Mouse (Mus musculus) forebrain, embryonic 16.5 days (tissue): ENCODE measurements around the gene Scyl1. TPM values are rescaled to one million over a fixed set of nuclear protein-coding genes. Genes with fewer than 3 reads are reported as not detected.
A peak's percentile ranks its signal among the peaks of the same experiment; 100 is the strongest.

Source experiments
- ATAC-seq: fragments of 200-750 bp; cut with Nextera tagmentation; 2 replicates; pipeline ENCODE4 v1.8.0; 2017; ENCODE audit warnings: mild to moderate bottlenecking, moderate library complexity
- H3K27ac ChIP-seq: fragments of 300-500 bp; sonication (generic); 2 replicates; pipeline ENCODE4 v1.5.1; 2014; ENCODE audit warnings: low read length, control low read depth
- H3K27me3 ChIP-seq: fragments of 300-500 bp; sonication (generic); replicated peaks from 2 replicates; pipeline ENCODE4 v1.6.1; 2014; ENCODE audit warnings: low read length; ENCODE audit not compliant: control insufficient read depth, insufficient read depth
- H3K36me3 ChIP-seq: fragments of 300-500 bp; sonication (generic); 2 replicates; pipeline ENCODE4 v1.6.1; 2014; ENCODE audit not compliant: control insufficient read depth, insufficient read depth
- H3K4me1 ChIP-seq: fragments of 300-500 bp; sonication (generic); replicated peaks from 2 replicates; pipeline ENCODE4 v1.6.1; 2014; ENCODE audit warnings: low read length; ENCODE audit not compliant: control insufficient read depth, insufficient read depth
- H3K4me2 ChIP-seq: fragments of 300-500 bp; sonication (generic); 2 replicates; pipeline ENCODE4 v1.6.1; 2014; ENCODE audit warnings: mild to moderate bottlenecking, low read length, control low read depth
- H3K4me3 ChIP-seq: fragments of 300-500 bp; sonication (generic); replicated peaks from 2 replicates; pipeline ENCODE4 v1.5.1; 2014; ENCODE audit warnings: mild to moderate bottlenecking, low read length, control low read depth
- H3K9ac ChIP-seq: fragments of 300-500 bp; sonication (generic); replicated peaks from 2 replicates; pipeline ENCODE4 v1.6.1; 2014; ENCODE audit warnings: low read depth, low read length, control low read depth
- H3K9me3 ChIP-seq: fragments of 300-500 bp; sonication (generic); 2 replicates; pipeline ENCODE4 v1.6.1; 2016; ENCODE audit warnings: low read length; ENCODE audit not compliant: control insufficient read depth
- WGBS: fragments of 180-500 bp; shearing (Covaris S2); extraction: QIAGEN DNeasy Blood & Tissue Kit; methylation state at CpG from one replicate; pipeline ENCODE4 v1.1.7; 2014; 5-methylcytosine and 5-hydroxymethylcytosine counted together
- polyA plus RNA-seq: library from polyadenylated mRNA; unstranded; fragments of >200 nt; fragmentation: Nextera tagmentation; extraction: Ambion mirVana; gene quantifications from 2 replicates; pipeline ENCODE4 v1.2.1, GENCODE M21; 2015

Scyl1 gene
- polyA plus RNA-seq, 1 experiment from 2014 or later = 79.4 TPM

- Histone ChIP-seq H3K27me3 (no peaks in the 10 kb centered on the region), H3K36me3 (no peaks in the 10 kb centered on the region), H3K4me2 (peak overlapping the region; percentile 18), H3K9ac (peak overlapping the region; percentile 4), H3K9me3 (no peaks in the 10 kb centered on the region), H3K4me1 (peaks cover 37% of the 10 kb centered on the region), H3K4me3 (no peak overlapping the region), H3K27ac (peak overlapping the region; percentile 95)
- WGBS = 36% methylated on average over 7 of the region's 7 CpGs
- peak; percentile 96 for ATAC-seq
These were observed 40.7 kb upstream of the Scyl1 start for GRCm38 (mm10) chr19:5811771-5812504.

- Histone ChIP-seq H3K4me3 (no peak overlapping the region), H3K4me1 (peaks cover 46% of the 10 kb centered on the region), H3K36me3 (no peaks in the 10 kb centered on the region), H3K4me2 (no peak overlapping the region), H3K27ac (peak overlapping the region; percentile 95), H3K9ac (peak overlapping the region; percentile 24; the same call in 1 of the 2 replicates), H3K9me3 (no peaks in the 10 kb centered on the region), H3K27me3 (no peaks in the 10 kb centered on the region)
- WGBS = 74% methylated on average over 9 of the region's 9 CpGs
- no peak for ATAC-seq
These were observed 39.8 kb upstream of the Scyl1 start for GRCm38 (mm10) chr19:5810840-5811563.

GRCm38 (mm10) chr19:5810103-5810839, 39.1 kb upstream of the Scyl1 start:
- H3K27me3 ChIP-seq = no peaks in the 10 kb centered on the region
- H3K4me1 ChIP-seq = peaks cover 48% of the 10 kb centered on the region
- H3K36me3 ChIP-seq = no peaks in the 10 kb centered on the region
- no peak for ATAC-seq
- H3K27ac ChIP-seq = peak overlapping the region; percentile 95
- no peak overlapping the region for H3K4me2 ChIP-seq
- H3K9me3 ChIP-seq = no peaks in the 10 kb centered on the region
- no peak overlapping the region for H3K4me3 ChIP-seq
- no peak overlapping the region for H3K9ac ChIP-seq
- WGBS = 61% methylated on average over 11 of the region's 11 CpGs

GRCm38 (mm10) chr19:5809712-5810089, 38.5 kb upstream of the Scyl1 start:
- 0 out of 2 replicates have a peak overlapping the region, but pooled peaks have one; percentile 3 for H3K27ac ChIP-seq
- no peak for ATAC-seq
- H3K4me2 ChIP-seq = no peak overlapping the region
- H3K36me3 ChIP-seq = no peaks in the 10 kb centered on the region
- no peak overlapping the region for H3K9ac ChIP-seq
- H3K27me3 ChIP-seq = no peaks in the 10 kb centered on the region
- peaks cover 48% of the 10 kb centered on the region for H3K4me1 ChIP-seq
- WGBS = 64% methylated on average over 7 of the region's 7 CpGs
- H3K4me3 ChIP-seq = no peak overlapping the region
- no peaks in the 10 kb centered on the region for H3K9me3 ChIP-seq

GRCm38 (mm10) chr19:5808955-5809711, 37.9 kb upstream of the Scyl1 start:
- H3K36me3 ChIP-seq = no peaks in the 10 kb centered on the region
- no peaks in the 10 kb centered on the region for H3K9me3 ChIP-seq
- H3K27me3 ChIP-seq = no peaks in the 10 kb centered on the region
- peaks cover 54% of the 10 kb centered on the region for H3K4me1 ChIP-seq
- H3K4me2 ChIP-seq = no peak overlapping the region
- no peak overlapping the region for H3K9ac ChIP-seq
- no peak overlapping the region for H3K27ac ChIP-seq
- WGBS = 64% methylated on average over 14 of the region's 14 CpGs
- no peak overlapping the region for H3K4me3 ChIP-seq
- no peak for ATAC-seq

GRCm38 (mm10) chr19:5807740-5808139, 36.5 kb upstream of the Scyl1 start:
- no peak overlapping the region for H3K9ac ChIP-seq
- H3K4me2 ChIP-seq = no peak overlapping the region
- H3K4me1 ChIP-seq = peaks cover 59% of the 10 kb centered on the region
- H3K4me3 ChIP-seq = no peak overlapping the region
- no peaks in the 10 kb centered on the region for H3K27me3 ChIP-seq
- ATAC-seq = no peak
- no peaks in the 10 kb centered on the region for H3K9me3 ChIP-seq
- H3K27ac ChIP-seq = no peak overlapping the region
- 36% methylated on average over 2 of the region's 3 CpGs for WGBS
- no peaks in the 10 kb centered on the region for H3K36me3 ChIP-seq

- Histone ChIP-seq H3K9ac (no peak overlapping the region), H3K27me3 (no peaks in the 10 kb centered on the region), H3K4me3 (no peak overlapping the region), H3K36me3 (no peaks in the 10 kb centered on the region), H3K4me2 (no peak overlapping the region), H3K4me1 (peaks cover 49% of the 10 kb centered on the region), H3K27ac (peak overlapping the region; percentile 31; the same call in 1 of the 2 replicates), H3K9me3 (no peaks in the 10 kb centered on the region)
- no peak for ATAC-seq
- WGBS = 28% methylated on average over 6 of the region's 6 CpGs
These were observed 35.6 kb upstream of the Scyl1 start for GRCm38 (mm10) chr19:5806809-5807205.

- WGBS = 4% methylated on average over 8 of the region's 8 CpGs
- Histone ChIP-seq H3K27ac (peak overlapping the region; percentile 48), H3K4me3 (no peak overlapping the region), H3K4me2 (peak overlapping the region; percentile 7; the same call in 1 of the 2 replicates), H3K9me3 (no peaks in the 10 kb centered on the region), H3K4me1 (peaks cover 43% of the 10 kb centered on the region), H3K9ac (peak overlapping the region; percentile 36; the same call in 1 of the 2 replicates), H3K27me3 (no peaks in the 10 kb centered on the region), H3K36me3 (no peaks in the 10 kb centered on the region)
- no peak for ATAC-seq
These were observed 35.0 kb upstream of the Scyl1 start for GRCm38 (mm10) chr19:5806051-5806808.
